Mouse (Mus musculus) splenic B cell, adult 2 months (primary cell): ENCODE measurements around the gene Gm8994.

Experiments used
- DNase-seq: peaks from one replicate; pipeline ENCODE4 v3.0.0-alpha.2; 2011; ENCODE audit warnings: low read depth, low spot score
- H3K27me3 ChIP-seq: 2 replicates; pipeline ENCODE4 v1.6.1; 2012; ENCODE audit warnings: mild to moderate bottlenecking, low read length, moderate library complexity, mixed read lengths; ENCODE audit not compliant: control insufficient read depth, poor library complexity, insufficient read depth, severe bottlenecking
- H3K36me3 ChIP-seq: 2 replicates; pipeline ENCODE4 v1.6.1; 2012; ENCODE audit warnings: mild to moderate bottlenecking, low read length, moderate library complexity, mixed read lengths; ENCODE audit not compliant: control insufficient read depth, poor library complexity, insufficient read depth, severe bottlenecking

The Gm8994 gene

GRCm38 (mm10) chr6:136341093-136341492 is 13.8 kb downstream of the Gm8994 start:
- Histone ChIP-seq H3K27me3 (no peaks in the 10 kb centered on the region; the same call in 1 of the 2 replicates), H3K36me3 (no peaks in the 10 kb centered on the region)
- no peak for DNase-seq

DNA sequence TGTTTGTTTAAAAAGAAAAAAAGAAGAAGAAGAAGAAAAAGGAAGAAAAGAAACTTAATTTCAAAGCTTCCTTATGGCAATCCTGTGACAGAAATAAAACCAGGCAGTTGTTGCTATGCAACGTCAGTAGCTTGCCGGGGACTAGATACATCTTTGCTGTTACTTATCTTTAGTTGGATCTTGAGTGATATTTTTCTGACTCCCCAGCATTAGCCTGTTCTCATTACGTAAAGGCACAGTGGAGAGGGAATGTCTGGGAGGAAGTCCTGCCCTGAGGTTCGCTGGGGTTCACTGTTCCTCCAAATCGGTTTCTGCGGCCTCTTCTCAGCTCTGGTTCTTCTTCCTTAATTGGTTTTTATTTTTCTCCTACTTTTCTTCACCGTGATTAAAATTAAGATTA is 16.5 kb downstream of the Gm8994 start:
- Histone ChIP-seq H3K36me3 (no peaks in the 10 kb centered on the region), H3K27me3 (no peaks in the 10 kb centered on the region; the same call in 1 of the 2 replicates)
- no peak for DNase-seq

DNA sequence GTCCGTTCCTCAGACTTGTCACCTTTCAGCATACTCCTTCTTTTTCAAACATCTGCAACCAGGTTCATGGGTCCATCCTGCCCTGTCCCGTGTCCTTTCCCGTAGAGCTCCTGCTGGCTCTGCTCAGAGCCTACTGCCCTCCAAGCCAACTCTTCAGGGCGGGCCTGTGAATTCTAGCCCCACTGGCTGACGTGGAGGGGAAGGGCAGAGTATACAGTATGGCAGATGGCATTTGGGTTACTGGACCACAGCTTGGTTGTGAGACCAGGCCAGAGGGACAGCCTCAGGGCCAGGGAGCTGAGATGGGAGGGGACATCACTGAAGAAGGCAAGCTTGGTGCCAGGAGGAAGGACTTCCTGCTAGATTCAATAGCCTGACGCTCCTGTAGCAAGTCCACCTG is 17.7 kb downstream of the Gm8994 start:
- H3K36me3 ChIP-seq = no peaks in the 10 kb centered on the region
- H3K27me3 ChIP-seq = no peaks in the 10 kb centered on the region
- no peak for DNase-seq

DNA sequence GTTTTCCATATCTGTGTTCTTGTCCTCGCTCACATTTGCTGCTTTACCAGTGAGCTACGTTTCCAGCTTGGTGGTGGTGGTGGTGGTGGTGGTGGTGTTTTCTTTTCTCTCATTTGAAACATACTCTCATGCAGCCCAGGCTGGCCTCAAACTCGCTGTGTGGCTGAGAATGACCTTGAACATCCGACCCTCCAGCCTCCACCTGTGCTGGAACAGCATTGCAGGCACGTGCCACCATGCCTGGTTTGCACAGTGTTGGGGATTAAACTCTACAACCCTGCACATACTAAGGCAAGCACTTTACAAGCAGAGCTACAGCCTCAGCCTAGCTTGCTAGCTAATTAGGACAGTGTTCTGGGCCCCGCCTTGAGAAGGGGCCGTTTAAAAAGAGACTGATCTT is 18.3 kb downstream of the Gm8994 start:
- Histone ChIP-seq H3K27me3 (no peaks in the 10 kb centered on the region), H3K36me3 (no peaks in the 10 kb centered on the region)
- DNase-seq = no peak

GRCm38 (mm10) chr6:136347053-136347452 is 19.7 kb downstream of the Gm8994 start:
- DNase-seq = no peak
- H3K27me3 ChIP-seq = no peaks in the 10 kb centered on the region
- H3K36me3 ChIP-seq = no peaks in the 10 kb centered on the region

DNA sequence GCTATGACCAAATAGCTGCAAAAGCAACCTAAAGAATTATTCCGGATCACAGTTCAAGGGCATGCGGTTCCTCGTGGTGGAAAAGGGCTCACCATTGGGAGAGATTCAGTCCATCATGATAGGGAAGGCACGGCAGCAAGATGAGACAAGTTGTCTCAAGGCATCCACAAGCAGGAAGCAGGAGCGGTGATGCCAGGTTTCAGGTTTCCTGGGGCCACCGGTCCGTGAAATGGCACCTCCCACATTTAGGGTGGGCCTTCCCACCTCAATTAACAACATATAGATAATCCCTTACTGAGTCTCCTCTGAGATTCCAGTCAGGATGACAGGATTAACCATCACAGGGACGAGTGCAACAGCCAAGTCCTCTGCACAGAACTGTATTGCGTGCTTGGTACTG is 20.3 kb downstream of the Gm8994 start:
- H3K27me3 ChIP-seq = no peaks in the 10 kb centered on the region
- H3K36me3 ChIP-seq = no peaks in the 10 kb centered on the region
- no peak for DNase-seq

- no peaks in the 10 kb centered on the region for H3K36me3 ChIP-seq
- H3K27me3 ChIP-seq = no peaks in the 10 kb centered on the region
- DNase-seq = peak; percentile 29
Observed at GRCm38 (mm10) chr6:136353399-136354184, 26.3 kb downstream of the Gm8994 start.

- Histone ChIP-seq H3K36me3 (no peaks in the 10 kb centered on the region), H3K27me3 (no peaks in the 10 kb centered on the region)
- DNase-seq = no peak
Observed at GRCm38 (mm10) chr6:136358471-136358870, 31.1 kb downstream of the Gm8994 start.

DNA sequence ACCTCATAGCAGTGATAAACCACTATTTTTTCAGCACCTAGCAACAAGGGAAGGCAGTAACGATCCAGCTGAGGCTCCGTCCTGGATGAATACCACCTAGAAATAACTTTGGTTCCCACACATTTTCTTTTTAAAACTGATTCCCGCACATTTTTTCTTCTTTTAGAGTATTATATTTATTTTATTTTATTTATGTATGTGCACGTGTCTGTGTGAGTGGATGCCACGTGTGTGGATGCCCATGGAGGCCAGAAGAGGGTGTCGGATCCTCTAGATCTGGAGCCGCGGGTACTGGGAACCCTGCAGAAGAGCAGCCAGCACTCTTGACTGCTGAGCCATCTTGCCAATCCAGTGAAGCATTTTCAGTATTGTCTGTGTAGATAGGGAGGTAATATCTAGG is 36.0 kb downstream of the Gm8994 start:
- Histone ChIP-seq H3K27me3 (no peaks in the 10 kb centered on the region), H3K36me3 (no peaks in the 10 kb centered on the region)
- no peak for DNase-seq

GRCm38 (mm10) chr6:136364008-136364407 is 36.7 kb downstream of the Gm8994 start:
- H3K27me3 ChIP-seq = no peaks in the 10 kb centered on the region
- no peak for DNase-seq
- H3K36me3 ChIP-seq = no peaks in the 10 kb centered on the region

- no peaks in the 10 kb centered on the region for H3K27me3 ChIP-seq
- H3K36me3 ChIP-seq = no peaks in the 10 kb centered on the region
- DNase-seq = no peak
Observed at GRCm38 (mm10) chr6:136364430-136365098, 37.2 kb downstream of the Gm8994 start.

DNA sequence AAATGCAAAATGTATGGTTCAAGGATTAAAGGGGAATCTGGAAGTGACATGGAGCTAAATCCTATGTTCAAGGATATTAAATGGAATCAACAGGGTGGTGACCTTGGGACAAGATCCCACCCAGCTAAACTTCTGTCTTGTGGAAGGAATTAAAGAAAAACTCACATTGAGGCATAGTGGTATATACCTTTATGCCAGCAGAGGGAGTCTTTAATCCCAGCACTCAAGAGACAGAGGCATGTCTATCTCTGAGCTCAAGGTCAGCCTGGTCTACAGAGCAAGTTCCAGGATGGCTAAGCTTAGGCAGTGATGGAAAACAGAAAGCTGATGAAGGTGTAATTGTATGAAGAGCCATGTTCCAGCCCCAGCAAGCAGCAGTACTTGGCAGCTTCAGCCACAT is 48.8 kb downstream of the Gm8994 start:
- DNase-seq = peak; percentile 18
- H3K36me3 ChIP-seq = no peaks in the 10 kb centered on the region
- H3K27me3 ChIP-seq = no peaks in the 10 kb centered on the region
